Mouse (Mus musculus): ENCODE data around the gene Slc25a1. TPM values are rescaled to one million over a fixed set of nuclear protein-coding genes. Genes with fewer than 3 reads are reported as not detected.
A peak's percentile ranks its signal among the peaks of the same experiment; 100 is the strongest.

The Slc25a1 gene
- total RNA-seq, 2 experiments from 2014 or later = 3.2 to 4.7 TPM

DNA sequence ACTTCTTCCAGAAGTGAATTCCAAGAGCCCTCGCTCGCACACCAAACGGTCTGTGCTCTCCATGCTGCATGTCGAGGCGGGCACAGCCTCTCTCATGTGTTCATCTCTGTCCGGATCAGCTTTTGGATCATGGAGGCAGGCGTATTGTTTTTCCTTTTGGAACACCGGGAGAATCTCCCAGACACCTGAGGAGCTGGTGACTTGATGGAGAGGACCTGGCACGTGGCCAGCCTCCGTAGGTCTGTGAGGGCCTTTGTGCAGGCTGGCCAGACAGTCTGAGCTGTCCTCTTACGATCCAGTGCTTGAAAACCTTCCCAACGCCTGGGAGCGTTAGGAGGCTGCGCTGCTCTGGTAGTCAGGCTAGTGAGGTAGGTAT is 5.9 kb downstream of the Slc25a1 start:
- peak; percentile 25 for DNase-seq (ENCODE audit: low spot score)

DNA sequence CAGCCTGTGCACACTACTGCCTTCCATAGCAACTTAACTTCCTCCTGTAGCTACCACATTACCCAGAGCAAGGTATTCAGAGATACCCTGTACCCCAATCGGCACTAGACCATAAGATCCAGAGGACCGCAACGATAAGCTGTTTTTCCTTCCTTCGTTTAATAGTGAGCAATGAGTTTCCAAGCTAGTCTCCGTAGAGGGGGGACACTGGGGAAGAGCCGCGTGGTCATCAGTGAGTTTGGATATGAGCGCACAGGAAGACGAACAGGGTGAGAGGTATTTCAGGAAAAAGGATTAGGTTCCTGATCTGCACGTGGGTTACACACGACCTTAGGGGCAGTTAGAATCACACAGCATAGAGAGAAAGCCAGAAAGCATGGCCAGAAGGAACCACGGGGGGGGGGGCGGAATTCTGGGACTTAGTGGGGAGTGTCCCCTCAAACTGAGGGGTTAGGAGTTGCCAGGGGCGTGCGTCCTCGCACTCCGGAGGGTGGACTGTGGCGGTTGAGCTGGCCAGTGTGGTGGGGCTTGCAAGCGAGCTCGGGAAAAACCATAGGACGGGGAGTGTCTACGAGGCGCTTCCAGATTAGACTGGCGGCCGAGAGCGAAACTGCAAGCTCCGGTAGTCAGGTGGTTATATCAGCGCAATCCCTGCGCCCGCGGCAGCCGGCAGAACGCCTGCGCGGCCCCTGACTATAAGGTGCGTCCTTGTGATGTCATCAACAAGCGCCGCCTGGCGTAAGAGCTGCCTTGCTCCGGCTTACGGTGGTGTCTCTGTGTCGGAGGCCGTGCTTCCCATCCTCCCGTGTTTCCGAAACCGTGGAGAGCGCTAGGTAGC is 6.5 kb downstream of the Slc25a1 start:
- DNase-seq (ENCODE audit: low spot score) = peak; percentile 95

GRCm38 (mm10) chr16:17920586-17920985 is 7.4 kb downstream of the Slc25a1 start:
- DNase-seq (ENCODE audit: low spot score) = no peak

DNA sequence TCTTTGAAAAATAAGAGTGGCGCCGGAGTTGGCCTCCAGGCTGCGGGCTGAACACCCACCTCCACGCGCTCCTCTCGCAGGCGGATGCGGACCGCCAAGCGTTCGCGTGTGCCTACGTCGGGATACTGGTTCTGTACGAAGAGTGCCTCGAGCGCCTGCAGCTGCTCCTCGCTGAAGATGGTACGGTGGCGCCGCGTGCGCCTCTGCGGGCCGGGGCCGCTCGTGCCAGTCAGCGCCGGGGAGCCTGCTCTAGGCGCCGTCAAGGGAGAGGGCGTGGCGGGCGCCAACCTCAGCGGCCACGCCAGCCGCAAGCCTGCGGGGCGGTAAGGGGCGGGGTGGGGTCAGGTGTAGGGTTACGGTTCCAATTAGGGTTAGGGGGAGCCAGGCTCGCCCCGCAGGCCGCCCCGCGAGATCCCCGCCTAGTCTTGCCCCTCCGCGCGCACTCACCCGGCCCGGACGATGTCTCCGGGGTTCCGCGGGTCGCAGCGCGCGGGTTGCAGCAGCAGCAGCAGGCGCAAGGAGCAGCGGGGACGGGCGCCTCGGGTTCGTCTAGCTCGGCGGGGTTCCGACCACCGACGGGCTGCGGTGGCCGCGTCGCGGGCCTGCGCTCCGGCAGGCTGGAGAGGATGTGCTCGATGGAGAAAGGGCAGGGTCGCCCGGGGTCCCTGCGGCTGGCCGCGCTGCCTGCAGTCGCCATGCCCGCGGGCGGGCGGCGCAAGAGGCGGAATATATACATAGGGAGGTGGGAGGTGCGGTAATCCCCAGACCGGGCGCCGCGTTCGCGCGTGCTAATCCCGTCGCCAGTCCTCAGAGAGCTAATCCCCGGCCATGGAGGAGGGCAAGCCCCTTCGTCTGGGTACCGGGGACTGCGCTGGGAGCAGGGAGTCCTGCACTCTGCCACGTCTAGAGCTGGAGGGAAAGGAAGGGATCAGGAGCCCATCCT is 13.4 kb downstream of the Slc25a1 start, which contains the start of gene Gsc2:
Gene Gsc2, minus strand, starts transcription at position 753 of the 943 bp plus-strand sequence.
- DNase-seq (ENCODE audit: low spot score) = no peak

DNA sequence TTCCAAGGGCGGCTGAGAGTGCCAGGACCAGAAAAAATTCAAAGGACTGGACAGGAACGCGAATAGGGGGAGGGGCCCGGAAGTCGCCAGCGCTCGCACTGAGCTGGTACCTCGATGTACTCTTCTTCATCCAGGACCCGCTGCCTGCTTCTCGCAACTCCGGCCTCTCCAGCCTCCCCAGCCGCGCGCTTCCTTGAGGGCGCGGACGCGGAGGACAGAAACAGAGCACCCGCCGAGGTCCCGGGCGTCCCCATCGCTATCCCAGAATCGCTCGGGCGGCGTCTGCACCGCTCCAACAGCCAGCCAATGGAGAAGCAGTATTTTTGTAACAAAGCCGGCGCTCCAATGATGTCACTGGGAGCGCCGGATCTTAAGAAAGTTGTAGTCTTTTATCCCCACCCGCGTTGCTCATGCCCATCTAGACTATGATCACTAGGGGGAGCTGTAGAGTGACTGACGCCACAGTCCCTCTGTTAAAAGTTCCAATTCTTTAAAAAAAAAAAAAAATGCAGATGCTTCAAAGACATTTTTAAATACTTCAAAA is 16.9 kb downstream of the Slc25a1 start, which contains the start of gene Ess2:
Gene Ess2, minus strand, starts transcription at position 297 of the 544 bp plus-strand sequence.
- peak; percentile 93 for DNase-seq (ENCODE audit: low spot score)

DNA sequence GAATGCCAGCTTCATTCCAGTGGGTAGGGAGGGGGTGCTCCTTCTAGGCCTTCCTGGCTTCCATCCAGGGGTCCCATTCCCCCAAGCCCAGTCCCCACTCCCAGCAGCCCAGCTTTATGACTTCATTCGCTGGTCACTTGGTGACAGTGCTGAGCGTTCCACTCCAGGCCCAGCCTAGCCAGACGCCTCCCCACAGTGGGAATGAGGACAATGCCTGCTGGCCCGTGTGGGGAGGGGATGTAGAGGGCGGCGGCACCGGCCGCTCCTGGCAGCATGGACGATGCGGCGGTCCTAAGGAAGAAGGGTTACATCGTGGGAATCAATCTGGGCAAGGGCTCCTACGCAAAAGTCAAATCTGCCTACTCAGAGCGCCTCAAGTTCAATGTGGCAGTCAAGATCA is 29.6 kb downstream of the Slc25a1 start, which contains the start of the genes Dgcr2 and Tssk2:
Gene Dgcr2, minus strand, starts transcription at position 101 of the 400 bp plus-strand sequence.
Gene Tssk2, plus strand, starts transcription at position 176 of the 400 bp plus-strand sequence.
- no peak for DNase-seq (ENCODE audit: low spot score)

- DNase-seq (ENCODE audit: low spot score) = no peak
Observed at GRCm38 (mm10) chr16:17896091-17896490, 31.9 kb downstream of the Slc25a1 start.

GRCm38 (mm10) chr16:17893923-17894322 is 34.1 kb downstream of the Slc25a1 start, which contains the start of gene Tssk1:
Tssk1 (plus strand) TSS chr16:17894223.
- DNase-seq (ENCODE audit: low spot score) = no peak

DNA sequence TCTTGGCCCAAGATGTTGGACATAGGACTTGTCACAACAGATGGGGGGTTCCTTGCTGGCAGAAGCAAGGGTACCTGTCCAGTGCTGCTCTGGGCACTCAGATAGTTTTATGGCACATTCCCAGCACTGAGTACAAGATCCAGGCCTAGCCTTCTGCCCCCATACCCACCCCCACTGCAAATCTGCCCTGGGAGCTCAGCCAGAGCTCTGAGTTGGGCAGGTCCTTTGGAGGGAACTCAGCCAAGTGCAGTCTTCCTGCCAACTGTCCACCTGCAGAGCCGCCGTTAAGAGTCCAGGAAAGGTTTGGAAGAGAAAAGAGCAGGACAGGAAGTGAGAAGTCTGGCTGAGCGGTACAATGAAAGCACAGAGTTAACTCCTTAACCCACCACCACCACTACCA is 35.4 kb downstream of the Slc25a1 start:
- DNase-seq (ENCODE audit: low spot score) = no peak

DNA sequence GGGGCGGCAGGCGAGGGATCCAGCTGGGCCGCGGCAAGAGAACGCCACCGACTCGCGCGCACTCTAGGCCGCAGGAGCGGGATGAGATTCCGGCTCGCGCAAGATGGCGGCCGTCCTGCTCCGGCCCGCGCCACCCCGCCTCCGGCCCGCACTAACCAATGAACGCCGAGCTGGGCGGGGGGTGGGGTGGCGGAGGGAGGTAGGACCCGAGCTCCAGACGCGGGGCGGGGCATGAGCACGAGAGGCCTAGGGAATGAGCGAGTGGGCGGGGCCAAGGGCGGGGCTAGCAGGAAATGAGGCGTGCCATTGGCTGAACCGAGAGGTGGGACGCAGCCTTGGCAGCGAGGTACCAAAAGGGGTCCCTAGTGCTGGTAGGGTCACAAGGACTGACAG is 36.5 kb downstream of the Slc25a1 start, which contains the start of gene Gm20518:
Gene Gm20518, minus strand, starts transcription at position 105 of the 393 bp plus-strand sequence.
- peak; percentile 99 for DNase-seq (ENCODE audit: low spot score)

GRCm38 (mm10) chr16:17890917-17891566 is 37.0 kb downstream of the Slc25a1 start:
- DNase-seq (ENCODE audit: low spot score) = peak; percentile 81

- no peak for DNase-seq (ENCODE audit: low spot score)
Observed at GRCm38 (mm10) chr16:17890342-17890727, 37.7 kb downstream of the Slc25a1 start.

DNA sequence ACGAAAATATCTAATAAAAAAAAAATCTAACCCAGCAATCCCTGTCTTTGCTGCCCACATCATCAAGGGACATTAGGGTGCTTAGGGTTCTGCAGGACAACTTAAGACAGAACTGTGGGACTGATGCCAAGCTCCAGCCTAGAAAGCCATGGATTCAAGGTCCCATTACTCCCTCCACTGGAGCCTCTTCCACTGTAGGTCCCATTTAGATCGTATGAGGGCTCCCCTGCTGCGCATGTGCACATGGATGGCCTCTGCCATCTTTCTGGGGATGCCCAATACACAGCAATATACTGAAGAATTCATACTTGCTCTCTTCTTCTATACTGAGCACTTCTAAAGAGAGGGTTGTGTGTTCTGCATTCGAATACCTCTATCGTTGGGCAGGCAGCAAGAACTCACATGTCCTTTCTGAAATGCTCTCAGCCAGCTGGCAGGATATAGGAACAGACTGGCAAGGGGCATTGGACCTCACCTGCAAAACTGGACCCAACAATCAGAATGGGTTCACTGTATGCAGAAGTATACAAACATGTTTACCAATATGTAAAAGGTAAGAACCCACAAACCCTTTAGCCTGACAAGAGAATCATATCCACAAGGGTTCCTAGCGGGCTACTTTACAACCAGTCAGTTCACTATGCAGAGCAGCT is 38.2 kb downstream of the Slc25a1 start:
- DNase-seq (ENCODE audit: low spot score) = no peak

GRCm38 (mm10) chr16:17884116-17884515 is 43.9 kb downstream of the Slc25a1 start:
- no peak for DNase-seq (ENCODE audit: low spot score)

DNA sequence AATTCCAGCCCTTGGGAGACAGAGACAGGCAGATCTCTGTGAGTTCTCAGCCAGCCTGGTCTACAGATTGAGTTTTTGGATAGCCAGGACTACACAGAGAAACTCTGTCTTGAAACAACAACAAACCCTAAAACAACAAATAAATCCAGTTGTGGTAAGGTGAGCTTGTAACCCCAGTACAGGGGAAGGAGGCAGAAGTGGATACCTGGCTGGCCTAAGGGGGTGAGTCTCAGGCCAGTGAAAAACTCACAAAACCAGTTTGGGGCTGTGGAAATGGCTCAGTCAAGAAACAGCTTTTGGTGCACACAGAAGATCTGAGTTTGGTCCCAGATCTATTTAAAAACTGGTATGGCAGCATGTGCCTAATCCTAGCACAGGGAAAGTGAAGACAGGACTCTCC is 45.8 kb downstream of the Slc25a1 start:
- no peak for DNase-seq (ENCODE audit: low spot score)

DNA sequence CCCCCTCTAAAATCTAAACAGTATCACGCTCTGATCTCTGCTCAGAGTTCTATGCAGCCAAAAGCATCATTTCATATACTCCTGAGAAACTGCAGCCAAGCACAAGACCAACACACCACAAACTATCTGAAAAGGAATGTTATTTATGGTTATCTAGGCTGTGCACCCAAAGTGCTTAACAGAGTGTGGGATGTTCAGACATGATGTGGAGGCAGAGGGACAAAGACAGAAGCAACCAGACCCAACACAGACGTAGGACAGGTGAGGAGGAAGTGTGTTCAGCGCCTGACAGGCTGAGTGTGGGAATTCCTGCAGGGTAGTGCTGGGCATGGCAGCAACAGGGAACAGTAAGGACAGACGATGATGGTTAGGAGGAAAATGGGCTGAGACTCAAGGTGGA is 48.4 kb downstream of the Slc25a1 start:
- DNase-seq (ENCODE audit: low spot score) = no peak

GRCm38 (mm10) chr16:17876096-17876495 is 51.9 kb downstream of the Slc25a1 start:
- no peak for DNase-seq (ENCODE audit: low spot score)
